Mouse (Mus musculus) liver, embryonic 18 days (tissue): Measurements from ENCODE around the gene Pter. TPM values are rescaled to one million over a fixed set of nuclear protein-coding genes. Genes with fewer than 3 reads are reported as not detected.

Experiments used
- polyA plus RNA-seq: library from polyadenylated mRNA; depleted of rRNA; stranded (reverse); fragments of >200 nt; gene quantifications from 2 replicates; pipeline ENCODE4 v1.2.3, GENCODE M21; 2012; rRNA removed

Gene Pter
- polyA plus RNA-seq = 40.4 and 59.0 TPM in 2 replicates

GRCm38 (mm10) chr2:12923804-12924591 lies at the start of gene Pter:
Pter (plus strand) TSS chr2:12924041.

GRCm38 (mm10) chr2:13011472-13011871 lies 87.6 kb downstream of the Pter start, which contains the start of gene C1ql3:
C1ql3 (minus strand) TSS chr2:13011806.

Other genes starting within 250 kb of the Pter start
- gene C1ql3, start 87.8 kb downstream of the Pter start, polyA plus RNA-seq = 0.05 and 0.07 TPM in 2 replicates